Mouse (Mus musculus) CH12.LX (cell line): ENCODE measurements at regions not wholly inside any gene's neighbourhood (a gene's known extent, or its start where the extent isn't known, plus 50 kb on each side); places are given as distances from the start of the nearest gene placed in this dataset.
"Not testable (repeated sequence)": the region's sequence is repeated elsewhere in the genome, so short reads cannot be mapped to it uniquely, and the experiment has no call there.

Source experiments
- DNase-seq: peaks from one replicate; pipeline ENCODE4 v3.0.0-alpha.2; 2013; ENCODE audit errors: extremely low read depth
- H3K27ac ChIP-seq: 2 replicates; pipeline ENCODE4 v1.5.1; 2012; ENCODE audit warnings: low read depth, mild to moderate bottlenecking, control low read depth, moderate library complexity; ENCODE audit not compliant: insufficient read depth
- H3K27me3 ChIP-seq: replicated peaks from 2 replicates; pipeline ENCODE3; 2012; ENCODE audit warnings: inconsistent platforms
- H3K36me3 ChIP-seq, 2 experiments: replicated peaks in 1 of 2; 2 replicates each; pipeline versions ENCODE3 to v1.6.1; 2012; ENCODE audit warnings: inconsistent platforms in 1 of 2, low read length in 1 of 2, mild to moderate bottlenecking in 1 of 2, mixed read lengths in 1 of 2, moderate library complexity in 1 of 2; ENCODE audit not compliant: control insufficient read depth in 1 of 2, insufficient read depth in 1 of 2
- H3K4me1 ChIP-seq, 2 experiments: 2 replicates each; pipeline ENCODE4 v1.6.1; 2012; ENCODE audit warnings: inconsistent platforms in 1 of 2, moderate library complexity in 1 of 2; ENCODE audit not compliant: insufficient read depth in 2 of 2, control insufficient read depth in 1 of 2
- H3K4me2 ChIP-seq: 2 replicates; pipeline ENCODE4 v1.6.1; 2012; ENCODE audit warnings: low read depth, mild to moderate bottlenecking, control low read depth; ENCODE audit not compliant: poor library complexity, insufficient read depth, severe bottlenecking
- H3K4me3 ChIP-seq, 3 experiments: fragments of 150-350 bp in 1 of 3; sonication (generic) in 1 of 3; replicated peaks in 1 of 3; 2 replicates each; pipeline versions ENCODE3 to v1.5.1; 2011 to 2012; ENCODE audit warnings: low read depth in 2 of 3, low read length in 2 of 3, mild to moderate bottlenecking in 2 of 3, moderate library complexity in 2 of 3, control low read depth in 1 of 3, improper control_type of control experiment in 1 of 3, inconsistent platforms in 1 of 3, mixed read lengths in 1 of 3; ENCODE audit not compliant: poor library complexity in 1 of 3
- H3K79me2 ChIP-seq: replicated peaks from 2 replicates; pipeline ENCODE4 v1.6.1; 2012; ENCODE audit warnings: mild to moderate bottlenecking, moderate library complexity; ENCODE audit not compliant: control insufficient read depth, poor library complexity, insufficient read depth, severe bottlenecking; ENCODE audit errors: extremely low read depth
- H3K9ac ChIP-seq: 2 replicates; pipeline ENCODE4 v1.6.1; 2012; ENCODE audit warnings: low read depth, mild to moderate bottlenecking, control low read depth, moderate library complexity; ENCODE audit not compliant: insufficient read depth
- H3K9me3 ChIP-seq: replicated peaks from 2 replicates; pipeline ENCODE3; 2012; ENCODE audit warnings: low read length, inconsistent platforms, mixed read lengths
- BHLHE40 ChIP-seq: IDR thresholded peaks from 2 replicates; pipeline ENCODE4 v1.6.1; 2011; ENCODE audit warnings: mild to moderate bottlenecking, low read depth, low read length, improper control_type of control experiment
- CHD1 ChIP-seq: IDR thresholded peaks from 2 replicates; pipeline ENCODE4 v1.6.1; 2012; ENCODE audit warnings: low read depth, low read length, improper control_type of control experiment, inconsistent platforms
- ELF1 ChIP-seq: IDR thresholded peaks from 2 replicates; pipeline ENCODE4 v1.6.1; 2014; ENCODE audit warnings: low read depth, mild to moderate bottlenecking, inconsistent platforms, low read length, improper control_type of control experiment
- EP300 ChIP-seq: IDR thresholded peaks from 2 replicates; pipeline ENCODE4 v1.6.1; 2011; ENCODE audit warnings: low read length, improper control_type of control experiment
- ETS1 ChIP-seq: conservative IDR thresholded peaks from 2 replicates; pipeline ENCODE4 v1.6.1; 2012; ENCODE audit warnings: low read depth, mild to moderate bottlenecking, inconsistent platforms, low read length, improper control_type of control experiment, moderate library complexity
- GABPA ChIP-seq: IDR thresholded peaks from 2 replicates; pipeline ENCODE4 v1.6.1; 2012; ENCODE audit warnings: low read depth, low read length, improper control_type of control experiment, inconsistent platforms; ENCODE audit not compliant: insufficient replicate concordance
- HCFC1 ChIP-seq: IDR thresholded peaks from 2 replicates; pipeline ENCODE4 v1.6.1; 2012; ENCODE audit warnings: low read depth, mild to moderate bottlenecking, inconsistent platforms, low read length, improper control_type of control experiment
- KAT2A ChIP-seq: IDR thresholded peaks from 2 replicates; pipeline ENCODE4 v1.6.1; 2012; ENCODE audit warnings: low read length, improper control_type of control experiment, inconsistent platforms; ENCODE audit not compliant: insufficient replicate concordance
- MAFK ChIP-seq: IDR thresholded peaks from 2 replicates; pipeline ENCODE4 v1.6.1; 2011; ENCODE audit warnings: low read length, improper control_type of control experiment; ENCODE audit not compliant: insufficient replicate concordance
- MAX ChIP-seq: IDR thresholded peaks from 2 replicates; pipeline ENCODE4 v1.6.1; 2011; ENCODE audit warnings: low read length, improper control_type of control experiment
- MEF2A ChIP-seq: IDR thresholded peaks from 2 replicates; pipeline ENCODE4 v1.6.1; 2014; ENCODE audit warnings: low read depth, mild to moderate bottlenecking, inconsistent platforms, low read length, improper control_type of control experiment, borderline replicate concordance
- MXI1 ChIP-seq: IDR thresholded peaks from 2 replicates; pipeline ENCODE4 v1.6.1; 2011; ENCODE audit warnings: mild to moderate bottlenecking, low read depth, low read length, improper control_type of control experiment
- NELFE ChIP-seq: IDR thresholded peaks from 2 replicates; pipeline ENCODE4 v1.6.1; 2011; ENCODE audit warnings: low read depth, low read length, improper control_type of control experiment
- NRF1 ChIP-seq: IDR thresholded peaks from 2 replicates; pipeline ENCODE4 v1.6.1; 2014; ENCODE audit warnings: low read depth, mild to moderate bottlenecking, inconsistent platforms, low read length, improper control_type of control experiment, moderate library complexity
- PAX5 ChIP-seq: IDR thresholded peaks from 2 replicates; pipeline ENCODE4 v1.6.1; 2012; ENCODE audit warnings: low read length, inconsistent platforms, mixed read lengths
- POLR2A ChIP-seq: IDR thresholded peaks from 2 replicates; pipeline ENCODE4 v1.6.1; 2011; ENCODE audit warnings: low read depth, mild to moderate bottlenecking, improper control_type of control experiment, low read length
- POLR2AphosphoS2 ChIP-seq: IDR thresholded peaks from 2 replicates; pipeline ENCODE4 v1.6.1; 2011; ENCODE audit warnings: low read depth, low read length, improper control_type of control experiment
- RCOR1 ChIP-seq: conservative IDR thresholded peaks from 2 replicates; pipeline ENCODE4 v1.6.1; 2012; ENCODE audit warnings: low read depth, mild to moderate bottlenecking, inconsistent platforms, low read length, improper control_type of control experiment
- SMC3 ChIP-seq: IDR thresholded peaks from 2 replicates; pipeline ENCODE4 v1.6.1; 2011; ENCODE audit warnings: low read depth, low read length, improper control_type of control experiment
- TBP ChIP-seq: conservative IDR thresholded peaks from 2 replicates; pipeline ENCODE4 v1.6.1; 2011; ENCODE audit warnings: low read depth, low read length, improper control_type of control experiment
- TCF12 ChIP-seq: IDR thresholded peaks from 2 replicates; pipeline ENCODE4 v1.6.1; 2014; ENCODE audit warnings: low read depth, mild to moderate bottlenecking, inconsistent platforms, low read length, improper control_type of control experiment
- UBTF ChIP-seq: IDR thresholded peaks from 2 replicates; pipeline ENCODE4 v1.6.1; 2012; ENCODE audit warnings: low read depth, mild to moderate bottlenecking, inconsistent platforms, low read length, improper control_type of control experiment, moderate library complexity
- USF1 ChIP-seq: IDR thresholded peaks from 2 replicates; pipeline ENCODE4 v1.6.1; 2014; ENCODE audit warnings: low read depth, mild to moderate bottlenecking, inconsistent platforms, low read length, improper control_type of control experiment
- USF2 ChIP-seq: conservative IDR thresholded peaks from 2 replicates; pipeline ENCODE4 v1.6.1; 2011; ENCODE audit warnings: low read depth, low read length, improper control_type of control experiment
- ZKSCAN1 ChIP-seq: IDR thresholded peaks from 2 replicates; pipeline ENCODE4 v1.6.1; 2012; ENCODE audit warnings: low read depth, inconsistent platforms, low read length, improper control_type of control experiment, borderline replicate concordance
- ZMIZ1 ChIP-seq: IDR thresholded peaks from 2 replicates; pipeline ENCODE4 v1.6.1; 2012; ENCODE audit warnings: low read depth, mild to moderate bottlenecking, inconsistent platforms, low read length, improper control_type of control experiment
- ZNF384 ChIP-seq: IDR thresholded peaks from 2 replicates; pipeline ENCODE4 v1.6.1; 2012; ENCODE audit warnings: low read depth, low read length, improper control_type of control experiment, inconsistent platforms
- dilution Hi-C: fragments of 300-500 bp; cut with MboI; formaldehyde crosslinking; loops from 2 replicates; pipeline ENCODE4 v1.14.3; 2020; ENCODE audit warnings: low sequenced_read_pairs; ENCODE audit not compliant: extremely low pct_unique_long_range_greater_than_20kb, extremely low pct_ligation_motif_present
- in situ Hi-C: fragments of 300-500 bp; cut with MboI; formaldehyde crosslinking; loops from 3 replicates; pipeline ENCODE4 v1.14.3; 2019; ENCODE audit warnings: low sequenced_read_pairs, low pct_ligation_motif_present, low pct_unique_long_range_greater_than_20kb, mixed read lengths

DNA sequence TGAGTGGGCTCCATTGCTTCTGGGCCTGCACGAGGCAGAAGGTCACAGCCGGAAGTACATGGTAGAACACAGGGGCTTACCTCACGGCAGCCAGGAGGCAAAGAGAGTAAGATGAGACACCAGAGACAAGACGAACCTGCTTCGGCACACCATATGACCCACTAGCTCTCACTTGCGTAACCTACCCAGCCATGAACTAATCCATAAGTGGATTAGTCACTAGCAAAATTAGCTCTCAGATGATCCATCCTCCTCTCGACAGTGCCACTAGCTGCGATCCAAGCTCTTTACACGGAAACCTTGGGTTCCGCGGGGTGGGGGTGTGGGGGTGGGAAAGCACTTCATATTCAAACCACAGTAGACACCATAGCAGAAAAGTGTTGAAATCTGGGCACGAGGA is 79.0 kb downstream of the Cd2 start:
- peaks cover 15 to 47% of the 10 kb centered on the region in 2 experiments for H3K4me1 ChIP-seq
- TF ChIP-seq USF1 (no peak), RCOR1 (no peak), BHLHE40 (no peak), POLR2AphosphoS2 (no peak), NELFE (no peak), TCF12 (no peak), MEF2A (no peak), MAX (no peak), POLR2A (no peak), MAFK (no peak), MXI1 (no peak), UBTF (no peak)
- DNase-seq, result no peak
- in situ Hi-C loops, result no loop called here
- H3K4me2 ChIP-seq, result no peak overlapping the region
- no peak overlapping the region for H3K4me3 ChIP-seq
- H3K79me2 ChIP-seq, result no peaks in the 10 kb centered on the region
- H3K9ac ChIP-seq, result no peak overlapping the region
- H3K27me3 ChIP-seq, result no peaks in the 10 kb centered on the region
- H3K9me3 ChIP-seq, result no peaks in the 10 kb centered on the region
- dilution Hi-C loops, result no loop called here
- no peak overlapping the region for H3K27ac ChIP-seq
- no peaks in the 10 kb centered on the region for H3K36me3 ChIP-seq

DNA sequence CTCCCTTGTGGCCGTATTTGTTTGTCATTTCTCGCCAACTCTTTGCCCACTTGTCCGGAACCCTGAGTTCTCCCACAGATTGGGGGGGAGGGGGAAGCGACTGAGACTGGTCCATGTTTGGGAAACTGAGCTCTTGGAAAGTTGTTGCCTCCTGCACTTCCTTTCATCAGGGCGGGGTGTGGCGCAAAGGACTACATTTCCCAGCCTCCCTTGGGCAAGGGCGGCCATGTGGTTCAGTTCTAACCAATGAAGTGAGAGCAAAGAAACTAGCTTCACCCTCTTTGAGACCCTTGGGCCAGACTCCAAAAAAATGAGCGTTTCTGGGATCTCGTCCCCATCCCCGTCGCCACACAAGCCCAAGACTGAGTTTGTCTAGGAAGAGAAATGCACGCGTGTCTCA is 81.6 kb downstream of the Cd2 start:
- not testable (repeated sequence) for H3K9ac ChIP-seq, H3K36me3 ChIP-seq, H3K27ac ChIP-seq, H3K79me2 ChIP-seq, H3K4me2 ChIP-seq, H3K27me3 ChIP-seq
- peaks cover 0 to 26% of the 10 kb centered on the region in 2 experiments; a peak in 3 of 4 replicates for H3K4me1 ChIP-seq
- peak; percentile 62 for TF ChIP-seq HCFC1
- peak; percentile 12; the same call in 1 of the 2 replicates for TF ChIP-seq USF1
- TF ChIP-seq, all 38 proteins: peak for 2; not testable (repeated sequence) for 36
- H3K4me3 ChIP-seq, in situ Hi-C loops, DNase-seq, H3K9me3 ChIP-seq, dilution Hi-C loops: not testable (repeated sequence)

DNA sequence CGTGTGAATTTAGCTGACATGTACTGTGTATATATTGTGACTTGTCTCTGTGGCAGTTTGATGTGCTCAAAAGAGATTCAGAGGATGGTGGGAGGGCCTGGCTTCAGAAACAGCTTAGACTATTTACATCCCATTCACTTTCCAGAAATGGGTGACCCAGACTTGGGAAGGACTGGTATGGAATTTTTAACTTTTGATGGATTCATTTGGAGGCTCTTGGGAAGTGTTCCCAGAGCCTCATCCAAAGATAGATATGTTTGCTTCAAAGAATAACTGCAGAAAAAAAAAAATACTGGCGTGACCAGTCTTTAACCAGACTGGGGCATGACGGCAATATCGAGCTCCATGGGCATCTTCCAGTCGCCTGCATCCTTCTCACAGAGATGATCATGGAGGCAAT is 84.6 kb upstream of the Ptgfrn start:
- Histone ChIP-seq H3K27me3 (no peaks in the 10 kb centered on the region), H3K4me2 (no peak overlapping the region), H3K9ac (no peak overlapping the region), H3K79me2 (no peaks in the 10 kb centered on the region), H3K27ac (no peak overlapping the region), H3K4me1 (peaks cover 0 to 6% of the 10 kb centered on the region in 2 experiments; a peak in 1 of 4 replicates), H3K4me3 (no peak overlapping the region), H3K36me3 (no peaks in the 10 kb centered on the region)
- in situ Hi-C loops, result no loop called here
- no peak for DNase-seq
- TF ChIP-seq USF2 (no peak), ZNF384 (no peak), EP300 (no peak), NRF1 (no peak), CHD1 (no peak), ZMIZ1 (no peak), POLR2AphosphoS2 (no peak), PAX5 (no peak), USF1 (no peak), MAX (no peak), MXI1 (no peak), GABPA (no peak), ETS1 (no peak), SMC3 (no peak), ELF1 (no peak), TBP (no peak), ZKSCAN1 (no peak), KAT2A (no peak), HCFC1 (no peak)
- TF ChIP-seq, all 38 proteins: peak for 0
- dilution Hi-C loops, result no loop called here
- no peaks in the 10 kb centered on the region for H3K9me3 ChIP-seq
